Mouse (Mus musculus): ENCODE results near the gene Uba7. TPM values are rescaled to one million over a fixed set of nuclear protein-coding genes. Genes with fewer than 3 reads are reported as not detected.

Gene Uba7
- polyA plus RNA-seq (2014; fragmentation: Illumina TruSeq; extraction: RNeasy Lipid Tissue Mini Kit (QIAGEN cat#74804); ENCODE audit: low replicate concordance) = 2.8 TPM

DNA sequence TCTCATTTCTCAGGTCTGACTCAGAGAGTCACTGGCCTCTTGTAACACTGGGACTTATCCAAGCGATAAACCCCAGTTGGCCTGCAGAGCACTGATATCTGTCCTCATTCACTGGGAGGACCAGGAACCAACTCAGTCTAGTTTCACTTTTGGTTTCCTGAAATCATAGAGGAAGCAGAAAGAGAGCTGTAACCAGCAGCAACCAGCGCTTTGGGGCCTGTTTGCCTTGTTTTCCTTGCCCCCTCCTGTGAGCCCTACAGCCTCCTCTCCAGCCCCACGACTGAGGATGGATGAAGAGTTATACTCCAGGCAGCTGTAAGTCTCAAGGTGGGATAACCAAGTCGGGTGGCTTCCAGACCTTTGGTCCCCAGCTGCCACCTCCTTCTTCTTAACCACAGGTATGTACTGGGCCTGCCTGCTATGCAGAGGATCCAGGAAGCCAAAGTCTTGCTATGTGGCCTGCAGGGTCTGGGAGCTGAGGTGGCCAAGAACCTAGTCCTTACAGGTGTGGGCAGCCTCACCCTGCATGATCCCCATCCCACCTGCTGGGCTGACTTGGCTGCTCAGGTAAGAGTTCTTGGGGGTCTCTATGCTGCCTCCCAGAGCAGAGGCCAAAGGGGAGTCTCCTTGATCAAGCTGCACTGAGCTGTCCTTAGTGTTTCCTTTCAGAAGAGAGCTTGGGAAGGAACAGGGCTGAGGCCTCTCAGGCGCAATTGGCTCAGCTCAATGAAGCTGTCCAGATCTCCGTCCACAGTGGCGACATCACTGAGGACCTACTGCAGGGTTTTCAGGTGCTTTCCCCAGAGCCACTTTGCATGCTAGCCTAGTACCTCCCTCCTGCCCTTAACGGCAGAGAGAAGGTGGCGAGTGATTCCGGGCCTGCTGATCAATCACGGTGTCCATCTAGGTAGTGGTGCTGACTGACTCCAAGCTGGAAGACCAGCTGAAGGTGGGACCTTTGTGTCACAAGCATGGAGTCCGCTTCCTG is at the start of gene Uba7:
Uba7 (plus strand) TSS at position 107 of the 988 bp plus-strand sequence.

DNA sequence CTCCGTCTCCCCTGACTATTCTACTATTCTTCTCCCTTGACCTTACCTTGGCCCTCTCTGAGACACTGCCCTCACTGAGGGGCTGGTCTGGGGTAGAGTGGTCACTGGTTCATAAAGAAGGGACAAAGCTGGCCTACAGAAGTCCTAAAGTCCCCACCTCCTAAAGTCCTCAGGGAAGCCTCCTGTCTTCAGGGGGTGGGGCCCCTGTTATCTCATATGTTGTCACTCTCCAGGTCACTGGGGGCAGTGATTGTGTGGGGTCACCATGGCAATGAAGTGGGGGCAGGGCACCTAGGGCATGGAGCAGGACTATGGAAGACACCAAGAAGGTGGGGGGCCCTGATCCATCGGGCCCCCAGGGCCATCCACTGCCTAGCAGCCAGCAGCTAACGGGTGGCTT is 47.1 kb upstream of the Uba7 start, which contains the start of gene Actl11:
Actl11 (plus strand) TSS at position 301 of the 400 bp plus-strand sequence.

DNA sequence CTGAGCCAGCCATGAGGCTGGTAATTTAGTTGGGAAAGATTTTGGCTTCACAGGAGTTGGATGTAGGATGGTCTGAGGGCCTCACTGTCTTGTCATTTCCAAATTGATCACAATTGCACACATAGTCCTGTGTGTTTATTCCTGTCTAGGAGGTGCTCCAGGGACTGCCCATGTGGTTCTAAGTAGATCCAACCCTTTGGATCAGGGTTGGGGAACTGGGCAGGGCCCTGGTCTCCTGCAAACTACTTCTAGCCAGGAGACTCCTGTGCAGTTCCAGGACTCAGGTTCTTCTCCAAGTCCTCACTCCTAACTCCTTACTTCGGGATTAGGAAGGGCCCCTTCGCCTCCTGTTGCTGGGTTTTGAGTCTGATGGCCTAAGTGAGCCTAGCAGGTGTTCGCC is 39.9 kb upstream of the Uba7 start, which contains the start of gene Camkv:
Camkv (plus strand) TSS at position 301 of the 400 bp plus-strand sequence.

DNA sequence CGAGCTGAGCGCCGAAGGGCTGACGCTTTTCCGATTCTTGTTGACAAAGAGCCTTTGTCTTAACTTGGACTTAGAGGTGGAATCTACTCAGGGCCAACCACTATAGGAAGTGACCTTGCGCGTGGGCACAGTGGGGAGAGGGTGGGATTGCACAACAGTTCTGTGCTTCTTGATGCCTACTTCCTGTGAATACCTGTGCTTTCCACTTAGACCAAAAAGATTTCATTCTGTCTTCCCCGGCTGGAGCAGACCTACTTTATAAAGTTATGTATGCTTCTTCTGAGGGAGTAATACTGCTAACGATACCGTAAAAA is 25.4 kb upstream of the Uba7 start, which contains the start of gene Traip:
Traip (plus strand) TSS at position 215 of the 314 bp plus-strand sequence.

DNA sequence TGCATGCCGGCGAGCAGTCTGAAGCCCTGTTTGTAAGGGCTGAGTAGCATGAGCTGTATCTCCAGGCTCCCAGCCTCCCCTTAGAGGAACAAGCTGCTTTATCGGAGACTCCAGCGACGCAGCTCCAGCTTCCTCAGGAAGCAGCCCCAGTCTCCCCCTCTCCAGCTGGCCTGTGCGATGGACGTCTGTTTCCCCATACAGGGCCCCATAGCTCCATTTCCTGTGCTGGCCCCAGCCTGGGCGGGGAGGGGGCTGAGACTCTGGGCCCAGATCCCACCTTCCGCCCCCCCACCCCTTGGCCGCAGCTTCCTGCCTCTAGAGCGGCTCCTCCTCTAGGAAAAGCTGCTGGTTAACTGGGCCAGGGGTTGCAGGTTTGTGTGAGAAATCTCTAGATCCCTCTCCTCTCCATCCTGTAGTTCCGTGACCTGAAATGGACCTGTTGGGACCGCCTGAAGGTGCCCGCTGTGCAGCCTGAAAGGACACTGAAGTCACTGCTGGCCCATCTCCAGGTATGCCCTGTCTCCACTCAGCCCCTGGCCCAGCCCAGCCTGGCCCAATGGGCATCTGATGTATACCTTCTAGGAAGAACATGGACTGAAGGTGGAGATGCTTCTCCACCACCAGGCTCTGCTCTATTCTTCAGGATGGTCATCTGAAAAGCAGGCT is 7.5 kb downstream of the Uba7 start, which contains the start of gene Gm20661:
Gm20661 (plus strand) TSS at position 378 of the 666 bp plus-strand sequence.

DNA sequence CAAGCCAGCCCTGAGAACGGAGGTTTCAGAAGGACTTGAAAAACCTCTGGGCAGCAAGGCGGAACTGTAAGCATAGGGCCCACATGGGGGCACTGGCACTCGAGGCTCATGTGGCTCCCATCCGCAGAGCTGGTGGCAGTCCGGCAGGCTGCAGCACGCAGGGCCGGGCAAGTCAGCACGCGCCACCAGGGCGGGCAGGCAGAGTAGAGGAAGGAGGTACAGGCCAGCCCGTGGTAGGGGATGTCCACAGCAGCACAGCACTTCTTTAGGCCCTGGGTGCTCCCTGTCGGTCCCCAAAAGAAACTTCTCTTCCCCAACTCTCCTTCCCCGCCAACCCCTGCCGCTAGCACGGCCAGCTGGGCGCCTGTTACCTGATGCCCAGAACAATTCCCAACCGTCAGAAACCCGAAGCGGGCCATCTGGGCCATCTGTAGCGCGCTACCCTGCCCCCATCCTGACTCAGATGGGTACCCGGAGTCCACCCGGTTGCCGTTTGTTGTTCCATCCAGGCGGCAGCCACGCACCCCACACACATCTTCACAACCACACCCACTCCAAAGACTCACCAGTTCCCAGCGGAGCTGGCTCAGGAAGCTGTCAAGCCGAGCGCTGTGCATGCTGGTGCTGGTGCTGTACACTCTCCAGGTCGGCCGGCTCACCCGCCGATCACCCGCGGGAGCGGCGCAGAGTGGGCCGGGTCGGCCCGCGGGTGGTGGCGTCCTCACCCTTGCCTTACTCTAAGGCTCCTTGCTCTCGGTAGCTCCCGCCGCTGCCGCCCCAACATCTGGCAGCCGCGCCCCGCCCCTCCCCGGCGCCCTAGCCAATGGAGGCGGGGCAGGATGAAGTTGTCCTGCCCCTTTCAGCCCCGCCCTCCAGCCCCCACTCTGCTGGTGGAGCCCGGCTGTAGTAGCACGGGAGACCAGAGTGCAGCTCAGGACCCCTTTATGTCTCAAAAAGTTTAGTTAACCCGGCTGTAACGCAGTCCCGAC is 10.1 kb downstream of the Uba7 start, which contains the start of gene Inka1:
Inka1 (minus strand) TSS at position 749 of the 989 bp plus-strand sequence.

DNA sequence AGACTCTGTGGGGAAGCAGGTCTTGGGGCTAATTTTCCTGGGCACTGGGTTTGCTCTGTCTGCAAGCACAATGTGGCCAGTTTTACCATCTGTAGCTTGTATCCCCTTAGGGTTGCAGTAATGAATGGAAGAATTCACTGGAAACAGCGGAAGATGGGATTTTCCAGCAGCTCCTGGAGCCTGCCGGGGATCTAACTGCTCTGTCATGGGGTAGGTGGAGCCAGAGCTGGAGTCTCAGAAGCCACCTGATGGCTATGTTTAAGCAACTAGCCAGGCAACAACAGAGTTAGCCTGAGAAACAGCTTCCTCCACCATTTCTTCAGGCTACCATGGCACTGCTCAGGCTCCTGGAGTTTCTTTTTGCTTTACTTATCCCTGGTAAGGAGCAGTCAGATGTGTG is 16.9 kb downstream of the Uba7 start, which contains the start of gene Cdhr4:
Cdhr4 (plus strand) TSS at position 301 of the 400 bp plus-strand sequence.

DNA sequence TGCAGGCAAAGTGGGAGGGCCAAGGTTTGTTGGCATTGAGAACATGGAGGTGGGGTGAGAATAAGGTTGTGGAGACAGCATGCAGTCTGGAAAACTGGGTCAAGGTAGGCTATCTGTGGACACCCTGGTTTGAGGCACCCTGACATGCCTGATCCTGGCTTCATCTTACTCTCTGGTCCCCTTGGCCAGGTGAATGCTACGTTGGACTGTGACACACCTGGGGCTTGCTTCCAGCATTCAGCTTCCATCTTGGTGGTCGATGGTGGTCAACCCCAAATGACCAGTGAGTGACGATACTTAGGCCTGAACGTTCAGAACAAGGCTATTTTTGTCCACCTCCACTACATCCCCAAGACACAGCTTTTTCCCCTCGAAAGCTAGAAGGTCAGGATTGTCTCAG is 20.7 kb downstream of the Uba7 start, which contains the start of gene Gm20662:
Gm20662 (plus strand) TSS at position 301 of the 400 bp plus-strand sequence.

DNA sequence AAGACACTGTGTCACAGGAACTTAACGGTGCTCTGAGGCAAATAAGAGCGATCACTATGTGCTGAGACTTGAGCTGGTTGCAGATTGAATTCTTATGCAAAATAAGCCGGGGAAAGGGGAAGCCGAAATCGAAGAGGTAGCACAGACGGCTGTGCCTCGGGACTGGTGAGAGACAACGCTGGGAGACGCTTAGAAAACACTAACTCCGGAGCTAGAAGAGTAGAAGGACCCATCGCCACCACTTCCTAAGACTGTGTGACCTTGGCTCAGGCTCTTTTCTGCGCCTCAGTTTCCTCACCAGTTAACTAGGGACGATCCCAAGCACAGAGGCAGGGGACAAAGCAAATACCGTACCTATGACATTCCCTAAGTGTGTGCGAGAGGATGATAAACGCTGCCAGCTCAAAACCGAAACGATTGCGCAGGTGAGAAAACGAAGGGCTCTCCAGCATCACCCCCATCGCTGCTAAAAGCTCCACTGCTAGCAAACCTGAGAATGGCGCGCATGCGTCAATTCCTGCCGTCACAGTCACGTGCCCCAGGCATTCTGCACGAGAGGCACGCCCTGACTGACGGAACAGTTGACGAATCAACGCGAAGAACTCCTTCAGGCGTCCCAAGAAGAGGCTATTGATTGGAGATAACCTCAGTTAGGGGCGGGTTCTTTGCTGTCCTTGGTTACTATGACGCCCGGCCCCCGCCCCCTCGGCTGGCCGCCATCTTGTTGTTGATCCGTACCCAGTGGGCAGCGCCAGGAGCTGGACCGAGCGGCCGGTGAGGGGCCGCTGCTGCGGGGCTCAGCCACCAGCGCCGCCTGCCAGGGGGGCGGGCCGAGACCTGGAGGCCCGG is 26.8 kb downstream of the Uba7 start, which contains the start of gene Ip6k1:
Ip6k1 (plus strand) TSS at position 580 of the 849 bp plus-strand sequence.

Other genes with a start within 250 kb of the Uba7 start
- 132 TPM for gene Rbm5, start 204.5 kb upstream of the Uba7 start, polyA plus RNA-seq (2014; fragmentation: Illumina TruSeq; extraction: RNeasy Lipid Tissue Mini Kit (QIAGEN cat#74804); ENCODE audit: low replicate concordance)
- gene Rbm6, start 102.3 kb upstream of the Uba7 start, polyA plus RNA-seq (2014; fragmentation: Illumina TruSeq; extraction: RNeasy Lipid Tissue Mini Kit (QIAGEN cat#74804); ENCODE audit: low replicate concordance) = 162 TPM
- gene Mon1a, start 87.4 kb upstream of the Uba7 start, polyA plus RNA-seq (2014; fragmentation: Illumina TruSeq; extraction: RNeasy Lipid Tissue Mini Kit (QIAGEN cat#74804); ENCODE audit: low replicate concordance) = 0.15 TPM
- 0.97 TPM for gene Mst1r, start 68.6 kb upstream of the Uba7 start, polyA plus RNA-seq (2014; fragmentation: Illumina TruSeq; extraction: RNeasy Lipid Tissue Mini Kit (QIAGEN cat#74804); ENCODE audit: low replicate concordance)
- gene Actl11, start 47.0 kb upstream of the Uba7 start, polyA plus RNA-seq (2014; fragmentation: Illumina TruSeq; extraction: RNeasy Lipid Tissue Mini Kit (QIAGEN cat#74804); ENCODE audit: low replicate concordance) = not detected
- not detected for gene Camkv, start 39.8 kb upstream of the Uba7 start, polyA plus RNA-seq (2014; fragmentation: Illumina TruSeq; extraction: RNeasy Lipid Tissue Mini Kit (QIAGEN cat#74804); ENCODE audit: low replicate concordance)
- gene Traip, start 25.4 kb upstream of the Uba7 start, polyA plus RNA-seq (2014; fragmentation: Illumina TruSeq; extraction: RNeasy Lipid Tissue Mini Kit (QIAGEN cat#74804); ENCODE audit: low replicate concordance) = 0.56 TPM
- 0.37 TPM for gene Gm20661, start 7.6 kb downstream of the Uba7 start, polyA plus RNA-seq (2014; fragmentation: Illumina TruSeq; extraction: RNeasy Lipid Tissue Mini Kit (QIAGEN cat#74804); ENCODE audit: low replicate concordance)
- not detected for gene Inka1, start 10.4 kb downstream of the Uba7 start, polyA plus RNA-seq (2014; fragmentation: Illumina TruSeq; extraction: RNeasy Lipid Tissue Mini Kit (QIAGEN cat#74804); ENCODE audit: low replicate concordance)
- not detected for gene Cdhr4, start 17.0 kb downstream of the Uba7 start, polyA plus RNA-seq (2014; fragmentation: Illumina TruSeq; extraction: RNeasy Lipid Tissue Mini Kit (QIAGEN cat#74804); ENCODE audit: low replicate concordance)
- gene Gm20662, start 20.8 kb downstream of the Uba7 start, polyA plus RNA-seq (2014; fragmentation: Illumina TruSeq; extraction: RNeasy Lipid Tissue Mini Kit (QIAGEN cat#74804); ENCODE audit: low replicate concordance) = not detected
- gene Ip6k1, start 27.0 kb downstream of the Uba7 start, polyA plus RNA-seq (2014; fragmentation: Illumina TruSeq; extraction: RNeasy Lipid Tissue Mini Kit (QIAGEN cat#74804); ENCODE audit: low replicate concordance) = 16.9 TPM
- 0.67 TPM for gene Gmppb, start 73.7 kb downstream of the Uba7 start, polyA plus RNA-seq (2014; fragmentation: Illumina TruSeq; extraction: RNeasy Lipid Tissue Mini Kit (QIAGEN cat#74804); ENCODE audit: low replicate concordance)
- 0.26 TPM for gene Amigo3, start 77.7 kb downstream of the Uba7 start, polyA plus RNA-seq (2014; fragmentation: Illumina TruSeq; extraction: RNeasy Lipid Tissue Mini Kit (QIAGEN cat#74804); ENCODE audit: low replicate concordance)
- not detected for gene Mst1, start 104.9 kb downstream of the Uba7 start, polyA plus RNA-seq (2014; fragmentation: Illumina TruSeq; extraction: RNeasy Lipid Tissue Mini Kit (QIAGEN cat#74804); ENCODE audit: low replicate concordance)
- gene Rnf123, start 107.8 kb downstream of the Uba7 start, polyA plus RNA-seq (2014; fragmentation: Illumina TruSeq; extraction: RNeasy Lipid Tissue Mini Kit (QIAGEN cat#74804); ENCODE audit: low replicate concordance) = 1.1 TPM
- 22.8 TPM for gene Apeh, start 119.1 kb downstream of the Uba7 start, polyA plus RNA-seq (2014; fragmentation: Illumina TruSeq; extraction: RNeasy Lipid Tissue Mini Kit (QIAGEN cat#74804); ENCODE audit: low replicate concordance)
- gene Bsn, start 214.9 kb downstream of the Uba7 start, polyA plus RNA-seq (2014; fragmentation: Illumina TruSeq; extraction: RNeasy Lipid Tissue Mini Kit (QIAGEN cat#74804); ENCODE audit: low replicate concordance) = 0.19 TPM